Mouse (Mus musculus) heart, embryonic 13.5 days (tissue): ENCODE data around the gene Ntan1. TPM values are rescaled to one million over a fixed set of nuclear protein-coding genes. Genes with fewer than 3 reads are reported as not detected.

Experiments
- ATAC-seq: fragments of 200-750 bp; cut with Nextera tagmentation; 2 replicates; pipeline ENCODE4 v1.8.0; 2017; ENCODE audit warnings: moderate TSS enrichment; ENCODE audit not compliant: insufficient number of reproducible peaks, low FRiP score, low TSS enrichment; ENCODE audit errors: extremely low read depth
- H3K27ac ChIP-seq: fragments of 300-500 bp; sonication (generic); replicated peaks from 2 replicates; pipeline ENCODE4 v1.5.1; 2015; ENCODE audit warnings: moderate library complexity, mild to moderate bottlenecking, inconsistent platforms
- H3K27me3 ChIP-seq: fragments of 300-500 bp; sonication (generic); replicated peaks from 2 replicates; pipeline ENCODE4 v1.6.1; 2015; ENCODE audit warnings: mild to moderate bottlenecking, inconsistent platforms
- H3K36me3 ChIP-seq: fragments of 300-500 bp; sonication (generic); 2 replicates; pipeline ENCODE4 v1.6.1; 2015; ENCODE audit warnings: mild to moderate bottlenecking, inconsistent platforms
- H3K4me1 ChIP-seq: fragments of 300-500 bp; sonication (generic); 2 replicates; pipeline ENCODE4 v1.6.1; 2015; ENCODE audit warnings: inconsistent platforms
- H3K4me2 ChIP-seq: fragments of 300-500 bp; sonication (generic); 2 replicates; pipeline ENCODE4 v1.6.1; 2015; ENCODE audit warnings: inconsistent platforms, mild to moderate bottlenecking, moderate library complexity
- H3K4me3 ChIP-seq: fragments of 300-500 bp; sonication (generic); 2 replicates; pipeline ENCODE4 v1.5.1; 2015; ENCODE audit warnings: moderate library complexity, mild to moderate bottlenecking, inconsistent platforms
- H3K9ac ChIP-seq: fragments of 300-500 bp; sonication (generic); 2 replicates; pipeline ENCODE4 v1.6.1; 2015; ENCODE audit warnings: inconsistent platforms, mild to moderate bottlenecking, moderate library complexity
- H3K9me3 ChIP-seq: fragments of 300-500 bp; sonication (generic); 2 replicates; pipeline ENCODE4 v1.6.1; 2016; ENCODE audit warnings: inconsistent platforms
- WGBS: fragments of 180-500 bp; shearing (Covaris S2); methylation state at CpG from one replicate; pipeline ENCODE4 v1.1.7; 2015; ENCODE audit warnings: mixed read lengths; 5-methylcytosine and 5-hydroxymethylcytosine counted together
- microRNA-seq: library from miRNA; unstranded; fragments of <30 nt; microRNA quantifications from one replicate; pipeline ENCODE4, GENCODE M21; 2016
- polyA plus RNA-seq: library from polyadenylated mRNA; unstranded; fragments of >200 nt; fragmentation: Nextera tagmentation; extraction: Ambion mirVana; gene quantifications from 2 replicates; pipeline ENCODE4 v1.2.1, GENCODE M21; 2015

The Ntan1 gene
- polyA plus RNA-seq, 1 experiment from 2014 or later = 145 TPM

DNA sequence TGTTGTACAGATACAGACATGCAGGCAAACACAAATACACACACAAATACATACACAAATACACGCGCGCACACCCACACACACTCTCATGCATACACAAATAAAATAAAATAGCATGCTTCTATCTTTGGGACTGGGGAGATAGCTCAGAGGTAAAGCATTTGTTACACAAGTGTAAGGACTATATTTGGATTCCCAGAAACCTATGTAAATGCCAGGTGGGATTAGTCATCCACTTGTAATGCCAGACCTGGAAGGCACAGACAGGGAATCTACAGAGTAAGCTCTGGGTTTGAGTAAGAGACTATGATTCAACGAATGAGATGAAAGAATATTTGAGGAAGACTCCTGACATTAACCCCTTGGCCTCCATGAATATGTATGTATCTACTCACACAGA lies 56.8 kb downstream of the Ntan1 start:
- Histone ChIP-seq H3K9me3 (no peaks in the 10 kb centered on the region), H3K9ac (no peak overlapping the region), H3K36me3 (peaks cover 79% of the 10 kb centered on the region), H3K4me2 (0 out of 2 replicates have a peak overlapping the region, but pooled peaks have one; percentile 16), H3K4me1 (peaks cover 10% of the 10 kb centered on the region; the same call in 1 of the 2 replicates), H3K4me3 (no peak overlapping the region), H3K27ac (peak overlapping the region; percentile 68), H3K27me3 (no peaks in the 10 kb centered on the region)
- no peak for ATAC-seq
- 62% methylated on average over 4 of the region's 4 CpGs for WGBS

- ATAC-seq = no peak
- Histone ChIP-seq H3K27me3 (no peaks in the 10 kb centered on the region), H3K9me3 (no peaks in the 10 kb centered on the region), H3K36me3 (peaks cover 32% of the 10 kb centered on the region), H3K4me3 (no peak overlapping the region), H3K4me2 (no peak overlapping the region), H3K27ac (no peak overlapping the region), H3K9ac (no peak overlapping the region), H3K4me1 (no peaks in the 10 kb centered on the region)
- 44% methylated on average over 3 of the region's 3 CpGs for WGBS
Measured at GRCm38 (mm10) chr16:13883094-13883774, 64.6 kb downstream of the Ntan1 start.

Small RNAs within 50 kb of the gene (microRNA-seq; reads per million reads assigned to microRNA genes)
- gene Gm27734 = not detected

Other genes with a start within 250 kb of the Ntan1 start
- gene Parn, start 150.7 kb upstream of the Ntan1 start, polyA plus RNA-seq = 23.1 and 26.3 TPM in 2 replicates
- 30.9 and 36.5 TPM in 2 replicates for gene Bfar, start 147.0 kb upstream of the Ntan1 start, polyA plus RNA-seq
- gene 3110001I22Rik, start 146.9 kb upstream of the Ntan1 start, polyA plus RNA-seq = 4.1 and 4.2 TPM in 2 replicates
- gene Pla2g10, start 87.9 kb upstream of the Ntan1 start, polyA plus RNA-seq = 0.16 and 0.32 TPM in 2 replicates
- 48.2 and 50.8 TPM in 2 replicates for gene Rrn3, start 38.1 kb upstream of the Ntan1 start, polyA plus RNA-seq
- 62.3 and 65.5 TPM in 2 replicates for gene Pdxdc1, start 84.3 kb downstream of the Ntan1 start, polyA plus RNA-seq
- 2.7 and 3.3 TPM in 2 replicates for gene Mpv17l, start 84.3 kb downstream of the Ntan1 start, polyA plus RNA-seq
- gene 2900011O08Rik, start 167.8 kb downstream of the Ntan1 start, polyA plus RNA-seq = 1.2 and 1.3 TPM in 2 replicates
- gene Ifitm7, start 168.0 kb downstream of the Ntan1 start, polyA plus RNA-seq = 0.27 TPM in 1 of 2 replicates, not detected in the other